Mouse (Mus musculus) mature B cell (primary cell): ENCODE results near the gene Snx5.

Source experiments
- in situ Hi-C: fragments of 300-500 bp; cut with MboI; formaldehyde crosslinking; loops from 2 replicates; pipeline ENCODE4 v1.14.3; 2019

Snx5 gene

DNA sequence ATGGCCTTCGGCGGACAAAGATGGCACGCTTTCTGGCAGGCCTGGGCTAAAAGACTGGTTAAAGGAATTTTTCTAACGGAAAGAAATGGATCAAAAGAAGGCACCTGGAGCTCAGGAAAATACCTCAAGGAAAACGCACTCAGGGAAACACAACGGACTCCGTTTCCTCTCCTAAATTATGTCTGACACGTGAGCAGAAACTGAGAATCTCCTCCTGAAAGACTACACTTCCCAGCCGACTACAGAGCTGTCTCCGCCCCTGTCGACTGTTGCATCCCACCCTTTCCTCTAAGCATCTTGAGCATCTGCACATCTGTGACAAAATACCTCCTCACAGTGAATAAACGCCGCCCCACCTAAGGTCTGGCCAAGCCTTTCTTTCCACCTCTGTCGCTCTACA is 41.1 kb downstream of the Snx5 start:
- in situ Hi-C loops: loop anchor here (5.0 kb wide), 1 partner anchor 38 kb away; no protein-coding TSS in a partner anchor

GRCm38 (mm10) chr2:144228521-144229346 is 42.0 kb downstream of the Snx5 start:
- in situ Hi-C loops: no loop called here

- in situ Hi-C loops: no loop called here
These were observed 43.7 kb downstream of the Snx5 start for GRCm38 (mm10) chr2:144226906-144227586.

- in situ Hi-C loops: loop anchor here (25.0 kb wide), 1 partner anchor 212 kb away; the partner anchor contains the start of gene Rrbp1
These were observed 46.4 kb downstream of the Snx5 start for GRCm38 (mm10) chr2:144224351-144224750.

DNA sequence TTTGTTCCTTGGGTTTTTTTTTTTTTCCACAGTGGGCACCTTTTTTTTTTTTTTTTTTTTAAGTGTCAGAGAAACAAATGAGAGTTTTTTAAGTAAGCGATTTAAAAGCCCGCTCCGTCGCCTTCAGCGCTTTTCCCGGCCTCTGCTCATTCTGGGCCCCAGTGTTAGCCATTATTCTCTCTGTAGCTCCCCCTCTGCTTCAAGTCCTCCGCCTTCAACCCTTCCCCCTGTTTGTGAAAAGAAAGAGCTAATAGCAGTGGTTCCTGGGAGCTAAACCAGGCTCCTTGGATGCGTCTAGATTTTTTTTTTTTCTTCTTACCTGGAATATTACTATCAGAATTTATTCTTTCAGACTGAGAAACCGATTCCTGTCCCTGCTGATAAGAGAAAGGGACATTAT is 55.1 kb downstream of the Snx5 start:
- in situ Hi-C loops: loop anchor here (10.0 to 25.0 kb wide), 2 partner anchors 203 to 371 kb away; partner anchors contain the start of gene Rrbp1

GRCm38 (mm10) chr2:144215195-144215594 is 55.5 kb downstream of the Snx5 start:
- in situ Hi-C loops: loop anchor here (10.0 to 25.0 kb wide), 2 partner anchors 203 to 370 kb away; partner anchors contain the start of gene Rrbp1

- in situ Hi-C loops: loop anchor here (10.0 to 25.0 kb wide), 2 partner anchors 202 to 370 kb away; partner anchors contain the start of gene Rrbp1
These were observed 56.1 kb downstream of the Snx5 start for GRCm38 (mm10) chr2:144214508-144215185.

DNA sequence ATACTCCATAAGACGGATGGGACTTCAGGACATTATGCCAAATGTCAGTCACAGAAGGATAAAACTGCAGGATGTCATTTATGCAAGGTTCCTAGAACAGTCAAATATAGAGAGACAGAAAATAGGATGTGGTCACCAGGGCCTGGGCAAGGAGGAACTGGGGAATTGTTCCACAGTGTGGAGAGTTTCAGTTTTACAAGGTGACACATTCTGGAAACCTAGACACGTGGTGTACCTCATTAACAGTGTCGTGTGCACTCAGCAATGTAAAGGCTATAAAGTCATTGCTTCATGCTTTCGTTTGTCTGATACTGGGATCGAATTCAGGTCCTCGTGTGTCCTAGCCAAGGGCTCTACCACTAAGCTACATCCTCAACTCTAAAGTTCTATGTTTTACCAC is 56.9 kb downstream of the Snx5 start:
- in situ Hi-C loops: loop anchor here (10.0 to 25.0 kb wide), 2 partner anchors 202 to 369 kb away; partner anchors contain the start of gene Rrbp1

- in situ Hi-C loops: loop anchor here (25.0 kb wide), 1 partner anchor 197 kb away; the partner anchor contains the start of gene Rrbp1
These were observed 61.3 kb downstream of the Snx5 start for GRCm38 (mm10) chr2:144209425-144209824.

GRCm38 (mm10) chr2:144207365-144207764 is 63.3 kb downstream of the Snx5 start:
- in situ Hi-C loops: loop anchor here (25.0 kb wide), 1 partner anchor 195 kb away; the partner anchor contains the start of gene Rrbp1

DNA sequence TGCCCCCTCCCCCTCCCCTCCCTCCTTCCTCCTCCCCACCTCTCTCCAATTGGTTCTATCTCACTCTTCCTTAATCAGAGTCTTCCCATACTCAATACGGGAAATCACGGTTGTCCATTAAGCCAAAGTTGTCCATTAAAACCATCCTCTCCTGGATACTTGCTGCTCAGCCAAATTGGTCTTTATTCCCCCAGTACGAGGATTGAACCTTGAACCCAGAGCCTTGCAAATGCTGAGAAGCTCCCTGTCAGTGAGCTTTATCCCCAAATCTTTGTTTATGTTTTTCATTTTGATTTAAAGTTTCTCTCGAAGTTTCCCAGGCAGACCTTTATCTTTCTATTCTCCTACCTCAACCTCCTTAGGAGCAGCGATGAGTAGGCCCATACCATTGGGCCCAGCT is 67.7 kb downstream of the Snx5 start:
- in situ Hi-C loops: loop anchor here (25.0 kb wide), 1 partner anchor 191 kb away; the partner anchor contains the start of gene Rrbp1

DNA sequence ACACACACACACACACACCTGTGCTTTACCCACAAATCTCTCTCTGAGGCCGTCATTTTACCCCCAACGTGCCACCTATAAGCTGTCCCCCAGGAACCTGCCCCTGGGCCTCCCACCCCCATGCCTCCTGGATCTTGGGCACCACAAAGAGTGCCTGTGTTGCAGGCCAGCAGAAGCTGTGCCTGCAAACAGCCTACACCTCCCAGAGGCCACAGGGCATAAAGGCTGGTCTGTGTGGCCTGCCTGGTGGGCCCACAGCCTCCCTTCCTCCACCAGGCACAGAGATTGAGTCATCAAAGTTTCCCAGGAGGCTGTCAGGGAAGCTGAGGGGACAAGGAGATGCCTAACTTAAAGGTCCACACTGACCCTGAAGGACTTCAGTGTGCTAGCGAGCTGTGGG is 68.1 kb downstream of the Snx5 start:
- in situ Hi-C loops: loop anchor here (25.0 kb wide), 1 partner anchor 190 kb away; the partner anchor contains the start of gene Rrbp1

DNA sequence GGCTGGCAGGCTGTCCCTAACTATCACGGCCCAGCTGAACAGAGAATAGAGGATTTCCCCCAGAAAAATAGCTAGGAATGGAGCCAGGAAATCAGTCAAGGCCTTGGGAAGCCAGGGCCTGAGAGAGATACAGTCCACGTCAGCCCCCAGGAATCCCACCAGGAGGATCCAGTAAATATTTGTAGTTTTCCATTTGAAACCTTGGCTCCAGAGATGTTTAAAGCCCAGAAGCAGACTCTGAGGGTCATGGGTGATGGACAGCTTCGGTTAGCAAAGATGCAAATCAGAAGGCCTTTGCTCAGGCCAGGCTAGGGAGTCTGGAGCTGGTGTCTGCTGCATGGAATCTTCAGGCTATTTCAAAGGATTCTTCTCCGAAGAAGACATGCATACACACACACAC is 68.6 kb downstream of the Snx5 start:
- in situ Hi-C loops: loop anchor here (25.0 kb wide), 1 partner anchor 190 kb away; the partner anchor contains the start of gene Rrbp1
